Mouse (Mus musculus): Measurements from ENCODE around the gene Pmf1. TPM values are rescaled to one million over a fixed set of nuclear protein-coding genes. Genes with fewer than 3 reads are reported as not detected.
A peak's percentile ranks its signal among the peaks of the same experiment; 100 is the strongest.

Pmf1 gene
- polyA plus RNA-seq, 1 experiment from 2014 or later, result 64.3 TPM

DNA sequence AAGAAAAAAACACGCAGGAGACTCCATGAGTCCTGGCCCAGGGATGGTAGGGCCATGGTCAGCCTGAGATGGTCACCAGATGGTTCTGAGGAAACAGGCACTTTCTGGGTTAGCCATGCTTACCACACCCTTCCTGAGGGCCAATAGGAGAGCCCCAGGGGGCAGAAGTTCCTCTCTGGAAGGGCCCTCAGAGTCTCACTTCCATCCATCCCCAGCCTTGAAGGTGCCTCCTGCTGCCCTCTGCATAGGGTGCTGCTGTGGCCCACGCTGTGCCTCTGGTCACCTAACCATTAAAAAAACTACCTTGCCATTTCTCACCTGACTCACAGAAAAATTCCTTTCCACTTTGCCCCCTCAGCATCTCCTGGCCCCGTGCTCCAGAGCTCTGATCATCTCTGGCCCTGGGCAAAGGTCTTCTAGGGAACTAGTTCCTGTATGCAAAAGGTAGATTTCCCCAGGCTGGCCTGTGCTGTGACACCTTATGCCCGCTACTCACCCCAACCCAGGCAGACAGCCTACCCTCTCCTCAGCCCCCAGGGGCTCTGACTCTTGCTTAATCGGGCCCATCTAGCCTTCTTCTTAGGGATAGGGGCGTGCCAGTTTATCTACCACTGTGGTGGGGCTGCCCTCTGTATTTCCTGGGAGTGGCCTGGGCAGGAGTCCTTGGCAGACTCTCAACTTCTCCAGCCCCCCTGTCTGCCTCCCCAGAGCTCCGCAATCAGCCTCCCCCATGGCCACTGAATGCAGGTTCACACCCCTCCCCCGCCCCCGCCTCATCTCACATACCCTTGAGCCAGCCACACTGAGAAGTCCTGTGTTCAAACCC is 44.8 kb upstream of the Pmf1 start:
- Histone ChIP-seq H3K4me3 (ENCODE audit: low read depth, low read length) (peak overlapping the region; percentile 42), H3K9me3 (ENCODE audit: low read length) (no peaks in the 10 kb centered on the region), H3K27ac (ENCODE audit: low read depth) (peak overlapping the region; percentile 89), H3K9ac (replicated peaks) (peak overlapping the region; percentile 65), H3K27me3 (ENCODE audit: insufficient read depth, low read length) (peaks cover 8% of the 10 kb centered on the region), H3K4me2 (ENCODE audit: low read depth, low read length) (peak overlapping the region; percentile 68), H3K36me3 (replicated peaks; ENCODE audit: insufficient read depth, low read length) (peaks cover 20% of the 10 kb centered on the region), H3K4me1 (ENCODE audit: insufficient read depth) (peaks cover 27% of the 10 kb centered on the region)
- no peak for DNase-seq
- peak; percentile 20; the same call in 1 of the 2 replicates for ATAC-seq
- TF ChIP-seq CTCF (IDR thresholded peaks at IDR 0.05; ENCODE audit: low read depth), result no peak
- no peak for TF ChIP-seq EP300 (IDR thresholded peaks at IDR 0.05; ENCODE audit: low read depth)
- WGBS (ENCODE audit: insufficient replicate concordance), result 23% methylated on average over 9 of the region's 9 CpGs

DNA sequence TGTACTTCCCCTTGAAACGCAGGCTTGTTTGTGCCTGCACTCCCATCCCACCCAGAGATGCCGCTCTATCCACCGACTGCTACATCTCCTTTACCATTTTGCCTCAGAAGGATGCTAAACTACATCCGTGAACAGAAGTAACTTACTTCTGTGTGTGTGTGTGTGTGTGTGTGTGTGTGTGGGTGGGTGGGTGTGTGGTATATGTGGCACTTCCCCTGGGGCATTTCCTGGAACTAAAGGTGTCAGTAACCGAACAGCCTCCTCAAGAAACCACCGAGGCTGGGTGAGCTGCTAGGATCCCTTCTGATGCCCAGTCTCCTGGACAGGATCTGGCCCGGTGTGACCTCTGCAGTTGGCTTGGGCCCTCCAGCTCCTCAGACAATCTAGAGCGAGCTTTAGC is 43.9 kb upstream of the Pmf1 start:
- peak overlapping the region; percentile 42; the same call in 1 of the 2 replicates for H3K4me3 ChIP-seq (ENCODE audit: low read depth, low read length)
- 46% methylated on average over 8 of the region's 8 CpGs for WGBS (ENCODE audit: insufficient replicate concordance)
- peaks cover 21% of the 10 kb centered on the region for H3K36me3 ChIP-seq (replicated peaks; ENCODE audit: insufficient read depth, low read length)
- no peaks in the 10 kb centered on the region for H3K9me3 ChIP-seq (ENCODE audit: low read length)
- H3K4me1 ChIP-seq (ENCODE audit: insufficient read depth), result peaks cover 33% of the 10 kb centered on the region
- no peak for TF ChIP-seq CTCF (IDR thresholded peaks at IDR 0.05; ENCODE audit: low read depth)
- TF ChIP-seq EP300 (IDR thresholded peaks at IDR 0.05; ENCODE audit: low read depth), result no peak
- H3K9ac ChIP-seq (replicated peaks), result 0 out of 2 replicates have a peak overlapping the region, but pooled peaks have one; percentile 5
- DNase-seq, result no peak
- no peak for ATAC-seq
- H3K27me3 ChIP-seq (ENCODE audit: insufficient read depth, low read length), result peaks cover 7% of the 10 kb centered on the region; the same call in 1 of the 2 replicates
- H3K4me2 ChIP-seq (ENCODE audit: low read depth, low read length), result peak overlapping the region; percentile 68
- H3K27ac ChIP-seq (ENCODE audit: low read depth), result peak overlapping the region; percentile 89

GRCm38 (mm10) chr3:88453369-88453768 is 43.2 kb upstream of the Pmf1 start:
- TF ChIP-seq CTCF (IDR thresholded peaks at IDR 0.05; ENCODE audit: low read depth) (no peak), EP300 (IDR thresholded peaks at IDR 0.05; ENCODE audit: low read depth) (no peak)
- Histone ChIP-seq H3K9ac (replicated peaks) (no peak overlapping the region), H3K36me3 (replicated peaks; ENCODE audit: insufficient read depth, low read length) (peaks cover 23% of the 10 kb centered on the region), H3K4me1 (ENCODE audit: insufficient read depth) (peaks cover 33% of the 10 kb centered on the region), H3K9me3 (ENCODE audit: low read length) (no peaks in the 10 kb centered on the region), H3K27ac (ENCODE audit: low read depth) (no peak overlapping the region), H3K4me2 (ENCODE audit: low read depth, low read length) (no peak overlapping the region; the same call in 1 of the 2 replicates), H3K27me3 (ENCODE audit: insufficient read depth, low read length) (peaks cover 4% of the 10 kb centered on the region; the same call in 1 of the 2 replicates), H3K4me3 (ENCODE audit: low read depth, low read length) (no peak overlapping the region)
- WGBS (ENCODE audit: insufficient replicate concordance), result 27% methylated on average over 8 of the region's 8 CpGs
- ATAC-seq, result no peak
- no peak for DNase-seq

DNA sequence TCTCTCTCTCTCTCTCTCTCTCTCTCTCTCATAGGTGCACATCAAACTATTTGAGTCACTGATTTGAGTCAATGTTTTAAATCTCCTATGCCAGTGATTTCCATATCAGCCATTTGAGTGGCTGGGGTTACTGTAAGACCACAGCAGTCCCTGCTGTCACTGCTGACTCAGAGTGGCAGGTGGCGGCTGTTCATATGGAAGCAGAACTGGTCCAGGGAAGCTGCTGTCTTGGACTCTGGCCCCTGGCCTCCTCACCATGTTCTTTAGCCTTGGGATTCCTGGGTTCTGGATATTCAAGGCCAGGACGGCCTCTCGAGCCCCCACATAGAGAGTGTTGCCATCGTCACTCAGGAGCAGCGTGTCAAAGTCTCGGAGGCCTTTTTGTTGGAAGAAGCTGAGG is 42.6 kb upstream of the Pmf1 start:
- no peak overlapping the region for H3K9ac ChIP-seq (replicated peaks)
- 78% methylated on average over 6 of the region's 6 CpGs for WGBS (ENCODE audit: insufficient replicate concordance)
- no peak overlapping the region for H3K27ac ChIP-seq (ENCODE audit: low read depth)
- H3K4me2 ChIP-seq (ENCODE audit: low read depth, low read length), result no peak overlapping the region
- H3K36me3 ChIP-seq (replicated peaks; ENCODE audit: insufficient read depth, low read length), result peaks cover 26% of the 10 kb centered on the region
- TF ChIP-seq EP300 (IDR thresholded peaks at IDR 0.05; ENCODE audit: low read depth) (no peak), CTCF (IDR thresholded peaks at IDR 0.05; ENCODE audit: low read depth) (no peak)
- no peak for ATAC-seq
- no peaks in the 10 kb centered on the region for H3K9me3 ChIP-seq (ENCODE audit: low read length)
- H3K4me1 ChIP-seq (ENCODE audit: insufficient read depth), result peaks cover 39% of the 10 kb centered on the region
- DNase-seq, result no peak
- H3K27me3 ChIP-seq (ENCODE audit: insufficient read depth, low read length), result peaks cover 4% of the 10 kb centered on the region; the same call in 1 of the 2 replicates
- H3K4me3 ChIP-seq (ENCODE audit: low read depth, low read length), result no peak overlapping the region

DNA sequence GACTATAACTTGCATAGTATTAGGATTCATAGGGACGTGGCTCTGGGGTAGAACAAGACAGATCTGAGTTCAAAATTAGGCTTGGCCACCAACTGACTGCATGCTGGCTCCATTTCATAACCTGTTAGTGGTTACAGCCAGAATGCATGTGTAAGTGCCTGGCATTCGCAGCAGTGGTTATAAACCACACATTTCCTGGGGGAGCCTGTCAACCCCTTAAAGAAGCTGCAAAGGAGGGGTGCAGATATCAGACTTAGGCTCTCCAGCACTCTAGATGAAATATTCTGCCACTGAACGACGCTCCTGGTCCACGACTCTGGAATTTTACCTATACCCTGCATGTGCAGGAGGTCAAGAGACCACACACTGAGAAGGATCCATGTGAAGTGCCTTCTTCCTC is 42.1 kb upstream of the Pmf1 start:
- Histone ChIP-seq H3K9ac (replicated peaks) (no peak overlapping the region), H3K4me1 (ENCODE audit: insufficient read depth) (peaks cover 41% of the 10 kb centered on the region), H3K27me3 (ENCODE audit: insufficient read depth, low read length) (peaks cover 4% of the 10 kb centered on the region; the same call in 1 of the 2 replicates), H3K27ac (ENCODE audit: low read depth) (no peak overlapping the region), H3K36me3 (replicated peaks; ENCODE audit: insufficient read depth, low read length) (peaks cover 29% of the 10 kb centered on the region), H3K4me2 (ENCODE audit: low read depth, low read length) (no peak overlapping the region), H3K4me3 (ENCODE audit: low read depth, low read length) (no peak overlapping the region), H3K9me3 (ENCODE audit: low read length) (no peaks in the 10 kb centered on the region)
- TF ChIP-seq EP300 (IDR thresholded peaks at IDR 0.05; ENCODE audit: low read depth) (no peak), CTCF (IDR thresholded peaks at IDR 0.05; ENCODE audit: low read depth) (no peak)
- WGBS (ENCODE audit: insufficient replicate concordance), result 53% methylated on average over 5 of the region's 5 CpGs
- no peak for ATAC-seq
- no peak for DNase-seq

GRCm38 (mm10) chr3:88450379-88451131 is 40.4 kb upstream of the Pmf1 start:
- ATAC-seq (no peak), DNase-seq (no peak)
- Histone ChIP-seq H3K4me2 (ENCODE audit: low read depth, low read length) (no peak overlapping the region), H3K36me3 (replicated peaks; ENCODE audit: insufficient read depth, low read length) (peaks cover 34% of the 10 kb centered on the region), H3K27me3 (ENCODE audit: insufficient read depth, low read length) (peaks cover 4% of the 10 kb centered on the region; the same call in 1 of the 2 replicates), H3K4me3 (ENCODE audit: low read depth, low read length) (no peak overlapping the region), H3K27ac (ENCODE audit: low read depth) (no peak overlapping the region), H3K4me1 (ENCODE audit: insufficient read depth) (peaks cover 38% of the 10 kb centered on the region), H3K9ac (replicated peaks) (no peak overlapping the region), H3K9me3 (ENCODE audit: low read length) (no peaks in the 10 kb centered on the region)
- TF ChIP-seq CTCF (IDR thresholded peaks at IDR 0.05; ENCODE audit: low read depth) (no peak), EP300 (IDR thresholded peaks at IDR 0.05; ENCODE audit: low read depth) (no peak)
- 72% methylated on average over 12 of the region's 12 CpGs for WGBS (ENCODE audit: insufficient replicate concordance)
